Mouse (Mus musculus) kidney, postnatal 0 days (tissue): ENCODE results near the gene Zcchc14. TPM values are rescaled to one million over a fixed set of nuclear protein-coding genes. Genes with fewer than 3 reads are reported as not detected.

Experiments
- ATAC-seq: fragments of 200-750 bp; cut with Nextera tagmentation; replicated peaks from 2 replicates; pipeline ENCODE4 v1.8.0; 2017; ENCODE audit warnings: low read depth, moderate number of reproducible peaks, moderate TSS enrichment, moderate library complexity; ENCODE audit not compliant: low FRiP score
- DNase-seq: peaks from one replicate; pipeline ENCODE4 v3.0.0-alpha.2; 2016; ENCODE audit warnings: low spot score
- H3K27ac ChIP-seq: fragments of 300-500 bp; sonication (generic); 2 replicates; pipeline ENCODE4 v1.5.1; 2014; ENCODE audit warnings: mild to moderate bottlenecking
- H3K27me3 ChIP-seq: fragments of 300-500 bp; sonication (generic); 2 replicates; pipeline ENCODE4 v1.6.1; 2014; ENCODE audit warnings: low read length, mixed read lengths; ENCODE audit not compliant: insufficient read depth
- H3K36me3 ChIP-seq: fragments of 300-500 bp; sonication (generic); 2 replicates; pipeline ENCODE4 v1.6.1; 2014; ENCODE audit warnings: low read length, mixed read lengths; ENCODE audit not compliant: insufficient read depth
- H3K4me1 ChIP-seq: fragments of 300-500 bp; sonication (generic); replicated peaks from 2 replicates; pipeline ENCODE4 v1.6.1; 2014; ENCODE audit warnings: antibody characterized with exemption, low read length, mixed read lengths; ENCODE audit not compliant: insufficient read depth
- H3K4me2 ChIP-seq: fragments of 300-500 bp; sonication (generic); 2 replicates; pipeline ENCODE4 v1.6.1; 2014; ENCODE audit warnings: mild to moderate bottlenecking, low read length, moderate library complexity, mixed read lengths
- H3K4me3 ChIP-seq: fragments of 300-500 bp; sonication (generic); replicated peaks from 2 replicates; pipeline ENCODE4 v1.5.1; 2014; ENCODE audit warnings: low read depth, low read length
- H3K9ac ChIP-seq: fragments of 300-500 bp; sonication (generic); 2 replicates; pipeline ENCODE4 v1.6.1; 2014; ENCODE audit warnings: low read depth, low read length
- H3K9me3 ChIP-seq: fragments of 300-500 bp; sonication (generic); replicated peaks from 2 replicates; pipeline ENCODE4 v1.6.1; 2016; ENCODE audit warnings: low read length, inconsistent platforms, mixed read lengths
- CTCF ChIP-seq: IDR thresholded peaks from 2 replicates; pipeline ENCODE4 v1.5.1; 2016; ENCODE audit warnings: antibody characterized with exemption, low read depth, mild to moderate bottlenecking, moderate library complexity
- WGBS: fragments of 180-500 bp; shearing (Covaris S2); extraction: QIAGEN DNeasy Blood & Tissue Kit; methylation state at CpG from one replicate; pipeline ENCODE4 v1.1.7; 2014; 5-methylcytosine and 5-hydroxymethylcytosine counted together
- polyA plus RNA-seq: library from polyadenylated mRNA; unstranded; fragments of >200 nt; fragmentation: Nextera tagmentation; extraction: Ambion mirVana; gene quantifications from 2 replicates; pipeline ENCODE4 v1.2.1, GENCODE M21; 2015

Gene Zcchc14
- polyA plus RNA-seq, 1 experiment from 2014 or later = 10.9 TPM

GRCm38 (mm10) chr8:121621879-121622278 lies 30.8 kb downstream of the Zcchc14 start:
- Histone ChIP-seq H3K4me3 (no peak overlapping the region), H3K9me3 (no peaks in the 10 kb centered on the region), H3K27me3 (no peaks in the 10 kb centered on the region), H3K4me1 (peaks cover 16% of the 10 kb centered on the region), H3K27ac (no peak overlapping the region), H3K36me3 (0 out of 2 replicates have a peak, but pooled peaks cover 8% of the 10 kb centered on the region), H3K4me2 (no peak overlapping the region), H3K9ac (no peak overlapping the region)
- peak; percentile 29 for DNase-seq
- ATAC-seq = no peak
- 44% methylated on average over 1 of the region's 1 CpGs for WGBS
- peak; percentile 53 for TF ChIP-seq CTCF

GRCm38 (mm10) chr8:121620801-121621516 lies 31.7 kb downstream of the Zcchc14 start:
- H3K27ac ChIP-seq = peak overlapping the region; percentile 57; the same call in 1 of the 2 replicates
- no peak overlapping the region for H3K9ac ChIP-seq
- H3K4me2 ChIP-seq = no peak overlapping the region
- no peaks in the 10 kb centered on the region for H3K27me3 ChIP-seq
- H3K36me3 ChIP-seq = 0 out of 2 replicates have a peak, but pooled peaks cover 4% of the 10 kb centered on the region
- DNase-seq (peak; percentile 25), ATAC-seq (peak; percentile 35; the same call in 1 of the 2 replicates)
- no peak for TF ChIP-seq CTCF
- 71% methylated on average over 12 of the region's 12 CpGs for WGBS
- H3K4me3 ChIP-seq = no peak overlapping the region
- no peaks in the 10 kb centered on the region for H3K9me3 ChIP-seq
- H3K4me1 ChIP-seq = peaks cover 16% of the 10 kb centered on the region

GRCm38 (mm10) chr8:121619401-121619995 lies 33.2 kb downstream of the Zcchc14 start:
- H3K9me3 ChIP-seq = no peaks in the 10 kb centered on the region
- no peak for TF ChIP-seq CTCF
- H3K27ac ChIP-seq = peak overlapping the region; percentile 72
- 0 out of 2 replicates have a peak, but pooled peaks cover 4% of the 10 kb centered on the region for H3K36me3 ChIP-seq
- peak overlapping the region; percentile 9; the same call in 1 of the 2 replicates for H3K4me2 ChIP-seq
- ATAC-seq = peak; percentile 58
- H3K4me1 ChIP-seq = peaks cover 16% of the 10 kb centered on the region
- H3K9ac ChIP-seq = no peak overlapping the region
- H3K27me3 ChIP-seq = no peaks in the 10 kb centered on the region
- no peak overlapping the region for H3K4me3 ChIP-seq
- peak; percentile 86 for DNase-seq
- 34% methylated on average over 7 of the region's 7 CpGs for WGBS

GRCm38 (mm10) chr8:121613419-121613818 lies 39.3 kb downstream of the Zcchc14 start:
- H3K9ac ChIP-seq = no peak overlapping the region
- H3K36me3 ChIP-seq = peaks cover 32% of the 10 kb centered on the region
- H3K4me3 ChIP-seq = no peak overlapping the region
- no peaks in the 10 kb centered on the region for H3K9me3 ChIP-seq
- no peak overlapping the region for H3K4me2 ChIP-seq
- no peaks in the 10 kb centered on the region for H3K4me1 ChIP-seq
- ATAC-seq (no peak), DNase-seq (no peak)
- no peak for TF ChIP-seq CTCF
- no peaks in the 10 kb centered on the region for H3K27me3 ChIP-seq
- H3K27ac ChIP-seq = no peak overlapping the region

GRCm38 (mm10) chr8:121609916-121610315 lies 42.8 kb downstream of the Zcchc14 start:
- Histone ChIP-seq H3K4me1 (no peaks in the 10 kb centered on the region), H3K4me2 (no peak overlapping the region), H3K9me3 (no peaks in the 10 kb centered on the region), H3K27me3 (no peaks in the 10 kb centered on the region), H3K9ac (no peak overlapping the region), H3K4me3 (no peak overlapping the region), H3K27ac (no peak overlapping the region), H3K36me3 (peaks cover 55% of the 10 kb centered on the region)
- 88% methylated on average over 11 of the region's 11 CpGs for WGBS
- TF ChIP-seq CTCF = no peak
- DNase-seq (no peak), ATAC-seq (no peak)

- no peak for ATAC-seq
- Histone ChIP-seq H3K36me3 (peaks cover 61% of the 10 kb centered on the region), H3K4me1 (no peaks in the 10 kb centered on the region), H3K4me3 (no peak overlapping the region), H3K27me3 (no peaks in the 10 kb centered on the region), H3K27ac (no peak overlapping the region), H3K9me3 (no peaks in the 10 kb centered on the region), H3K4me2 (no peak overlapping the region), H3K9ac (no peak overlapping the region)
- no peak for TF ChIP-seq CTCF
- 81% methylated on average over 15 of the region's 15 CpGs for WGBS
- no peak for DNase-seq
These were observed 43.5 kb downstream of the Zcchc14 start for GRCm38 (mm10) chr8:121609251-121609650.
